Mouse (Mus musculus) liver, postnatal 0 days (tissue): ENCODE measurements around the gene Rad51b. TPM values are rescaled to one million over a fixed set of nuclear protein-coding genes. Genes with fewer than 3 reads are reported as not detected.

ENCODE experiments used
- ATAC-seq: fragments of 200-750 bp; cut with Nextera tagmentation; 2 replicates; pipeline ENCODE4 v1.8.0; 2017; ENCODE audit warnings: mild to moderate bottlenecking, moderate library complexity
- DNase-seq: peaks from one replicate; pipeline ENCODE4 v3.0.0-alpha.2; 2016
- H3K27ac ChIP-seq: fragments of 300-500 bp; sonication (generic); 2 replicates; pipeline ENCODE4 v1.5.1; 2014; ENCODE audit warnings: antibody characterized with exemption, moderate library complexity, mild to moderate bottlenecking, low read depth
- H3K27me3 ChIP-seq: fragments of 300-500 bp; sonication (generic); 2 replicates; pipeline ENCODE4 v1.6.1; 2014; ENCODE audit warnings: low read length, control low read depth, mixed read lengths; ENCODE audit not compliant: insufficient read depth
- H3K36me3 ChIP-seq: fragments of 300-500 bp; sonication (generic); replicated peaks from 2 replicates; pipeline ENCODE4 v1.6.1; 2014; ENCODE audit warnings: mild to moderate bottlenecking, control low read depth, low read length, moderate library complexity, mixed read lengths; ENCODE audit not compliant: insufficient read depth
- H3K4me1 ChIP-seq: fragments of 300-500 bp; sonication (generic); 2 replicates; pipeline ENCODE4 v1.6.1; 2014; ENCODE audit warnings: antibody characterized with exemption, mild to moderate bottlenecking, control low read depth; ENCODE audit not compliant: insufficient read depth
- H3K4me2 ChIP-seq: fragments of 300-500 bp; sonication (generic); 2 replicates; pipeline ENCODE4 v1.6.1; 2014; ENCODE audit warnings: low read depth, mild to moderate bottlenecking, low read length, moderate library complexity, mixed read lengths
- H3K4me3 ChIP-seq: fragments of 300-500 bp; sonication (generic); 2 replicates; pipeline ENCODE4 v1.5.1; 2014; ENCODE audit warnings: low read depth, low read length
- H3K9ac ChIP-seq: fragments of 300-500 bp; sonication (generic); replicated peaks from 2 replicates; pipeline ENCODE4 v1.6.1; 2014; ENCODE audit warnings: mild to moderate bottlenecking, moderate library complexity
- H3K9me3 ChIP-seq: fragments of 300-500 bp; sonication (generic); 2 replicates; pipeline ENCODE4 v1.6.1; 2016; ENCODE audit warnings: mild to moderate bottlenecking, control low read depth, low read length, mixed read lengths
- CTCF ChIP-seq: sonication (generic); IDR thresholded peaks from 2 replicates; pipeline ENCODE4 v1.5.1; 2016; ENCODE audit warnings: antibody characterized with exemption, low read depth
- EP300 ChIP-seq: IDR thresholded peaks from 2 replicates; pipeline ENCODE4 v1.6.1; 2016; ENCODE audit warnings: antibody characterized with exemption, low read depth, mild to moderate bottlenecking
- WGBS: fragments of 180-500 bp; shearing (Covaris S2); extraction: QIAGEN DNeasy Blood & Tissue Kit; methylation state at CpG from one replicate; pipeline ENCODE4 v1.1.7; 2014; ENCODE audit not compliant: insufficient replicate concordance; 5-methylcytosine and 5-hydroxymethylcytosine counted together
- polyA plus RNA-seq: library from polyadenylated mRNA; unstranded; fragments of >200 nt; fragmentation: Nextera tagmentation; extraction: Ambion mirVana; gene quantifications from 2 replicates; pipeline ENCODE4 v1.2.1, GENCODE M21; 2015

Gene Rad51b
- polyA plus RNA-seq, 1 experiment from 2014 or later = 2.5 TPM

DNA sequence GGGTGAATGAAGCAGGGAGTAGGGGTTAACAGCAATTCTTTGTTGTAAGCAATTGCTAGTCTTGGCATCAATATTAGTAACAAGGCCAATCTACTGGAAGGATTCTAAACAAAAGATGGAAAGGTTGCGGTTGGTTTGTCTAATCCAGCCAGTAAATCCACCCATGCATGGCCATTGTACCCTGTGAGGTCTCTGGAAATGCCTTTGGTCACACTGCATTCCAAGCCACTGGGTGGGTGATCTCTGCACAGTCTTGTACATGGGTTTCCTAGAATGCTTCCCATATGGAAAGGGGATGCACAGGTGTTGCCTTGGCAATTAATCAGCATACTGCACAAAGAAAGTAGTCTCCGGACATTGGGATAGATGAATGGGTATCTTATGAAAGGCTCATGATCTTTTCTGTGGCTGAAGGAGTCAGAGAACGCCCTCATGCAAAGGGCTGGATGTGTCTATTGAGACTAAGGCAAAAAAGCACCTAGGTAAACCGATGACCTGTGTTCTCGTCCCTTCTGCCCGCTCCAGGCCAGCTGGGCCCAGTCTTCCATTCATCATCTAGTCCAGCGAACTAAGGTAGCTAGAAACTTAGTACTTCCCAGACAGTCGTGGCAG is 312.4 kb downstream of the Rad51b start:
- ATAC-seq = no peak
- no peak overlapping the region for H3K27ac ChIP-seq

DNA sequence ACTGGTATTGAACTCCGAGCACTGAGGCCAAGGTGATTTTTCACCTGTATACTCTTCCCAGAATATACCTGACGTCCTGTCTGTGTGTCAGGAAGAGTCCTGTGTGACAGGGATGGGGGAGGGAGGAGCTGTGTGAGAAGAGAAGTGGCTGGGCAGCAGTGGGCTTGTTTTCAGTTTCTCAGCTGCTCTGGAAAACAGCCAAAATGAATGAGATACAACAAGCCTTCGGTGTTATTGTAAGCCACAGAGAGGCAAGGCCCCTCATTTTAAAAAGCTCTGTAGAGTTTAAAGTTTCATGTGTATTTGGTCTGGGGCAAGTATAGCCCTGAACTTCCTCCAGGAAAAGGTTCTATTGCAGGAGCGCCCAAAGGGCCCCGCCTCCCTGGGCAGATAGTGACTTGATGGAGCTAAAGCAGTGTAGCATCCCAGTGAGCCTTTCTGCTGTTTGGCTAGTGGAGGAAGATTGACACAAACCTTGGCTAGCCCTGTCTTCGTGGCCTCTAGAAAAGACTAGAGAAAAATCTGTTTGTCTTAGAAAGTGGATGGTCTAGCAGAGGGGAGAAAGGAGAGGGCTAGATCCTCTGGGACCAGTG is 313.5 kb downstream of the Rad51b start:
- Histone ChIP-seq H3K27ac (peak overlapping the region; percentile 92), H3K4me1 (peaks cover 38% of the 10 kb centered on the region), H3K27me3 (no peaks in the 10 kb centered on the region), H3K9ac (peak overlapping the region; percentile 35; the same call in 1 of the 2 replicates), H3K4me3 (no peak overlapping the region), H3K4me2 (no peak overlapping the region), H3K9me3 (no peaks in the 10 kb centered on the region), H3K36me3 (no peaks in the 10 kb centered on the region)
- TF ChIP-seq CTCF (no peak), EP300 (no peak)
- no peak for ATAC-seq
- no peak for DNase-seq
- 57% methylated on average over 6 of the region's 6 CpGs for WGBS

More for the DNA sequence above, 312.4 kb downstream of the Rad51b start:
- no peaks in the 10 kb centered on the region for H3K36me3 ChIP-seq
- H3K4me1 ChIP-seq = peaks cover 41% of the 10 kb centered on the region
- H3K4me3 ChIP-seq = no peak overlapping the region
- TF ChIP-seq EP300 (no peak), CTCF (no peak)
- H3K9me3 ChIP-seq = no peaks in the 10 kb centered on the region
- WGBS = 88% methylated on average over 8 of the region's 8 CpGs
- DNase-seq = no peak
- H3K27me3 ChIP-seq = no peaks in the 10 kb centered on the region
- H3K9ac ChIP-seq = no peak overlapping the region
- H3K4me2 ChIP-seq = no peak overlapping the region

DNA sequence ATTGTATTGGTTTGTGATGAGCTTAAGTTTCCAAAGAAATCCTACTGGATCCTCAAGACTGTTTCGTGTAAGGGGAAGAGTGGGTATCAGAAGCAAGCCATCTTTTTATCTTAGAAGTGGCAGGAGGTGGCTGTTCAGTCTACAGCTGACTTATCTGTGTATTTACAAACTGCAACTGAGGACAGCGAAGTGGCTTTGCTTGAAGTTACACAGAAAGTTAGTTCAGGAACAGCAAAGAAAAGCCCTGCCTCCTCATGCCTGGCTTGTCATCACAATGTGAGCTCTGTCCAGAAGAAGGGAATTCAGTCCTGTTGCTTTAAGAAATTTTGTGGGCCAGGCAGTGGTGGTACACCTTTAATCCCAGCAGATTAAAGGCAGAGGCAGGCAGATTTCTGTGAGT is 314.6 kb downstream of the Rad51b start:
- H3K4me1 ChIP-seq = peaks cover 35% of the 10 kb centered on the region
- H3K4me3 ChIP-seq = no peak overlapping the region
- no peaks in the 10 kb centered on the region for H3K9me3 ChIP-seq
- TF ChIP-seq CTCF = no peak
- peak; percentile 95 for TF ChIP-seq EP300
- H3K27me3 ChIP-seq = no peaks in the 10 kb centered on the region
- no peaks in the 10 kb centered on the region for H3K36me3 ChIP-seq
- ATAC-seq (peak; percentile 10), DNase-seq (no peak)
- peak overlapping the region; percentile 92 for H3K27ac ChIP-seq
- H3K9ac ChIP-seq = peak overlapping the region; percentile 35
- WGBS = 54% methylated on average over 2 of the region's 2 CpGs
- peak overlapping the region; percentile 64 for H3K4me2 ChIP-seq

DNA sequence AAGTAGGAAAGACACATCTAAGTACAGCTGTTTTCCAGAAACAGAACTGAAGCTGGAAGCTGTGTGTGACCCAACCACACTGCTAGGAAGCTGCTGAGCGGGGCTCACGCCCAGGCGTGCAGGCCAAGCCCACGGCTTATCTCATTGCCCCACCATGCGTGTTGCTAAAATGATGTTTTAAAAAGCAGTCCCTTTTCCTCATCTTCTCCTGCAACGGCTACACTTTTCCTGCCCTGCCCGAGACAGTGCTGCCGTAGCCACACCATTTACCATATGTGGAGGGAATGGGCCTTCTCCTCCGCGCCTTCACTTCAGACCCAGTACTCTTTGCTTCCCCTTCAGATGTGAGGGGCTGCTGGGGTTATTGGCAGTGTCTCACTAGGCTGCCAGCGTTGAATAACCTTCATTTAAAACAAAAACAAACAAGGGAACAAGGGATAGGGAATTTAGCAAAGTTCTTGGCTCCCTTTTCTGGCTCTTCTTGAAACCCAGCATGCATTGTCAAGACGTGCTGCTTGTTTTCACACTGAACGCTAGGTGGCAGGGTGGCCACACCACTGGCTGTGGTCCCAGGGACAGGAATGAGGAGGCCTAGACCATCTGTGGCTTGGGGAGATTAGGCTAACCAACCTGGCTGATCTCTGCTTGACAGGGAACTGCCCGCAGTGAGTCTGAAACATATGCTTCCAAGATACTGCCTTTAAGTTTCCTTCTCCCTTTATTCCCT is 315.4 kb downstream of the Rad51b start:
- H3K36me3 ChIP-seq = no peaks in the 10 kb centered on the region
- peak overlapping the region; percentile 41 for H3K9ac ChIP-seq
- DNase-seq (peak; percentile 90), ATAC-seq (peak; percentile 96)
- H3K27me3 ChIP-seq = no peaks in the 10 kb centered on the region
- peak; percentile 100 for TF ChIP-seq CTCF
- peak; percentile 92 for TF ChIP-seq EP300
- H3K27ac ChIP-seq = peak overlapping the region; percentile 92
- WGBS = 25% methylated on average over 14 of the region's 14 CpGs
- no peaks in the 10 kb centered on the region for H3K9me3 ChIP-seq
- H3K4me2 ChIP-seq = peak overlapping the region; percentile 64
- peak overlapping the region; percentile 18; the same call in 1 of the 2 replicates for H3K4me3 ChIP-seq
- peaks cover 35% of the 10 kb centered on the region for H3K4me1 ChIP-seq

DNA sequence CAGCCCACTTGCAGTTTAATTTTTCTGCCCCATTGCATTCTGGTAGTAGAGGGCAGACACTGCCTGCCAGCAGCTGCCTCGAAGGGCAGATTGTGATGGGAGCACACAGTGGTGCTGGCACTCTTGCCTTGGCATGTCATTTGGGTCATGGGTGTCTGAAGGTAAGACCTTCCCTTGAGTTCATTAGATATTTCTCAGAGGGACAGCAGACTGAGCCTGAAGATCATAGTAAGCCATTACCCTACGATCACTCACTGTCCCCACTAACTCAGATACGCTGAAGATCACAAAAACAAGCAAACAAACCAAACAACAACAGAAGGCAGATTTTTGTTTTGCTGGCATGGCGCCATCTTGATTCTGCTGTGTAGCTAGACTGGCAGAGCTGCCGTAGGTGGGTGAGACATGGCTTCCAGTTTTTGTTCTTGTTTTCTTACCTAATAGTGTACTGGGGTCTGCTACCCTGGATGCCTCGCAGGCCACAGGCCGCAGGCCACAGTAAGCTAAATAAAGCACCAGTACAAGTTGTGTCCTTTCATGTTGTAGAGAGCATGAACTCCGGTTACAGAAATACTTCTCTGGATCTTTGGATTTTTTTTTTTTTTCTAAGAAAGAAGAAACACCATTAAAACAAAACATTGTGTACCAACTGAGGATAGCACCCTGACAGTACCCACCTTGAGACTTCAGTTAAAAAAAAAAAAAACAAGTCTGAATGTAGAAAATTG is 316.1 kb downstream of the Rad51b start:
- no peak overlapping the region for H3K4me3 ChIP-seq
- no peaks in the 10 kb centered on the region for H3K36me3 ChIP-seq
- DNase-seq (peak; percentile 36), ATAC-seq (no peak)
- peaks cover 35% of the 10 kb centered on the region for H3K4me1 ChIP-seq
- no peak overlapping the region for H3K9ac ChIP-seq
- 84% methylated on average over 8 of the region's 8 CpGs for WGBS
- no peak overlapping the region for H3K4me2 ChIP-seq
- H3K27ac ChIP-seq = peak overlapping the region; percentile 92
- no peaks in the 10 kb centered on the region for H3K9me3 ChIP-seq
- H3K27me3 ChIP-seq = no peaks in the 10 kb centered on the region
- no peak for TF ChIP-seq CTCF
- no peak for TF ChIP-seq EP300
